Mouse (Mus musculus) colon, adult 2 months (tissue): Measurements from ENCODE around the gene Rsbn1. TPM values are rescaled to one million over a fixed set of nuclear protein-coding genes. Genes with fewer than 3 reads are reported as not detected.

Experiments
- polyA plus RNA-seq: library from polyadenylated mRNA; depleted of rRNA; stranded (reverse); fragments of >200 nt; gene quantifications from 2 replicates; pipeline ENCODE4 v1.2.3, GENCODE M21; 2012; rRNA removed

Rsbn1 gene
- 3.1 and 3.2 TPM in 2 replicates for polyA plus RNA-seq

DNA sequence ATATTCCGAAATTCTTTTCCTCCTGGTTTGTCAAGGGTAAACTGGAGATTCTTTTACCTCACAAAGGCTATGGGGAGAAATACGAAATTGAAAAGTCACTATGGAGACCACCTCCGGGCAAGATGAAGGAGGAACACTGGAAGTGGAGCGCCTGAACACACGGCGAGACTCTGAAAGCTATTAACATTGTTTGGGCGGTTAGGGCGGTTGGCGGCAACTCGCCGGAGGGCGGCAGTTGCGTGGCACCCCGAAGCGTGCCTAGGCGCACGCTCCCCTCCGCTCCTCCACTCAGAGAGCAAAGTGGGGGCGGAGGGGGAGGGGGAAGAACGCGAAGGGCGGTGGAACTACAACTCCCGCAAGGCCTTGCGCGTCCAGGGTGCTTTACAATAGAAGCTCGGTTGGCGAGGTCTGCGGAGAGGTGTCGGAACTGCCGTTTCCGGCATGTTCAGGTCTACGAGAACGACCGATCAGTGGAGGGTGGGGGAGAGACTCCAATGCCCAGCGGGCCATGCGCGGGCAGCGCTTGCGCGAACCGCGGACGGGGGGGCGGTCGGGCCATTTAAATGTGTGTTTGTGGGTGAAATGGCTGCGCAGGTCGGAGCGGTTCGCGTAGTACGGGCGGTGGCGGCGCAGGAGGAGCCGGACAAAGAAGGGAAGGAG is at the start of gene Rsbn1:
Rsbn1 (plus strand) TSS at position 111 of the 660 bp plus-strand sequence.

DNA sequence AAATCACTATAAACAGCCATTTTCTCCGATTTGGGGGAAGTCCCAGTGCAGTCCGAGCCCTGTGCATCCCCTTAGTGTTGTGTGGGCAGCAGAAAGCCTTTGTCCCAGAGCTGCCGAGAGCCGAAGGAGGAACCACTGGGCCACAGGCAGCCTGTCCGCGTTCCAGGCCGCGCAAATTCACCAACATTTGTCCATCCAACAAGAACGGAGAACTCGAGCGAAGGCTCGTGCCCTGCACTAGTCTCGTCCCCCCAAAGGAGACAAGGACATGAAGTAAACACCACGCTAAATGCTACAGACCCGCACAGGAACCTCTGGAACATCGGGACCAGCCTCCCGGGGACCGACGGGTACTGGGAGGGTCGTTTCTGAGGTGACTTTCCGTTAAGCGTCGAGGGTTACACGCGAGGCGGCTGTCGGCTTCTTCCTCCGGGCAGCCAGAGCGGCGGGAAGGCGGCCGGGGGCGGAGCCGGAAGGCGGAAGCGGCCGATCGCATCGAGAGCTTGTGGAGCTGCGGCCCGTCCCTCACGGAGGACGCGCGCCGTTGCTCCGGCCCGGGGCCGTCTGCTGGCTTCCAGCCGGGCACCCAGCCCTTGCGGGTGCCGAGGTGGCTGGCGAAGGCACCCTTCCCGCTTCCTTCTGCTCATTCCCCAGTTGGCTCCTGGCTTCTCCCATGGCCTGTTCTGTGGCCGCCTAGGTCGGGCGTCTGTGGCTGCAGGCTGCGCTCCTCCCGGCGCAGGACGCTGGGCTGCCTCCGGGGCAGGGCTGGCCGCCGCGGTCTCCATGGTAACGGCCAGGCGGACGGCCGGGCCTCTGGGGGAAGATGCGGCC is 54.2 kb downstream of the Rsbn1 start, which contains the start of gene Phtf1:
Phtf1 (plus strand) TSS at position 250 of the 831 bp plus-strand sequence.

Other genes starting within 250 kb of the Rsbn1 start
- 8.6 and 9.5 TPM in 2 replicates for gene Olfml3, start 176.1 kb upstream of the Rsbn1 start, polyA plus RNA-seq
- not detected in 2 replicates for gene Gm10964, start 174.8 kb upstream of the Rsbn1 start, polyA plus RNA-seq
- gene Hipk1, start 122.6 kb upstream of the Rsbn1 start, polyA plus RNA-seq, result 71.6 and 85.3 TPM in 2 replicates
- gene Dclre1b, start 104.7 kb upstream of the Rsbn1 start, polyA plus RNA-seq, result 16.0 and 19.6 TPM in 2 replicates
- gene Ap4b1, start 104.6 kb upstream of the Rsbn1 start, polyA plus RNA-seq, result 9.0 and 9.1 TPM in 2 replicates
- not detected in 2 replicates for gene Gm43064, start 104.5 kb upstream of the Rsbn1 start, polyA plus RNA-seq
- gene Bcl2l15, start 81.5 kb upstream of the Rsbn1 start, polyA plus RNA-seq, result not detected in 2 replicates
- gene Ptpn22, start 54.3 kb upstream of the Rsbn1 start, polyA plus RNA-seq, result 0.74 and 1.3 TPM in 2 replicates
- 4.4 and 5.5 TPM in 2 replicates for gene Phtf1, start 54.0 kb downstream of the Rsbn1 start, polyA plus RNA-seq